Comparison of ENCODE assay signal across 25 mouse cellular contexts in genomic region chr7:130220627-130221026, GRCm38 (mm10).
DNase-seq lines count a peak whose midpoint lies in the region; ATAC-seq and TF ChIP-seq lines count a peak whose summit lies in the region.
"Had no signal": no experiment of that assay in that cellular context is flagged by ENCODE, and none has a peak within 500 bp of the region (broad histone marks: within the 10 kb centered on the region; RNA-seq: fewer than 3 reads in every experiment).

No protein-coding gene starts in this region.

- no peaks in the 10 kb centered on the region for H3K9me3 ChIP-seq in hindbrain, embryonic 13.5 days
- H3K9me3 ChIP-seq in hindbrain, embryonic 10.5 days = no peaks in the 10 kb centered on the region
- no peaks in the 10 kb centered on the region for H3K9me3 ChIP-seq in liver, embryonic 12.5 days (replicated peaks)
- H3K9me3 ChIP-seq: heart, embryonic 12.5 days; limb, embryonic 13.5 days; liver, embryonic 15.5 days; lung, embryonic 15.5 days; midbrain, embryonic 13.5 days; neural tube, embryonic 15.5 days had no signal

- ATAC-seq in hindbrain, embryonic 13.5 days (ENCODE audit: low FRiP score) = no peak
- ATAC-seq in liver, embryonic 12.5 days = no peak
- ATAC-seq: midbrain, embryonic 13.5 days had no signal

- peak; percentile 70 to 78 for DNase-seq in cerebellum, postnatal 10 days
- no peak for DNase-seq in cerebellum, adult 18-20 months
- DNase-seq in hindbrain, embryonic 10.5 days (ENCODE audit: low spot score) = no peak
- peak; percentile 41 for DNase-seq in liver, adult 2 months (ENCODE audit: extremely low read depth, low read depth, low spot score)
- peak; percentile 61 for DNase-seq in fat pad, adult 2 months (ENCODE audit: extremely low read depth, low read depth, low spot score)
- DNase-seq in testis, postnatal 14 days (ENCODE audit: low spot score) = no peak
- DNase-seq: cerebellum, adult 11 months; cerebellum, postnatal 25 days; heart, adult 2 months; kidney, adult 8-10 months; kidney, postnatal 4 days; layer of hippocampus, adult 9-11 months; right cerebral cortex, postnatal 14 days; thymus, postnatal 14 days had no signal

- no peak for TF ChIP-seq POLR2A in liver, adult 2 months (IDR thresholded peaks at IDR 0.05; ENCODE audit: extremely low read depth, insufficient read depth, low read length)

- H3K4me2 ChIP-seq in hindbrain, embryonic 13.5 days = no peak overlapping the region
- H3K4me2 ChIP-seq in liver, embryonic 12.5 days = no peak overlapping the region
- H3K4me2 ChIP-seq: heart, embryonic 12.5 days; limb, embryonic 13.5 days; liver, embryonic 15.5 days; lung, embryonic 15.5 days; midbrain, embryonic 13.5 days; neural tube, embryonic 15.5 days had no signal

- H3K27me3 ChIP-seq in hindbrain, embryonic 13.5 days = no peaks in the 10 kb centered on the region
- H3K27me3 ChIP-seq in hindbrain, embryonic 10.5 days (ENCODE audit: insufficient read depth, poor library complexity, severe bottlenecking) = no peaks in the 10 kb centered on the region
- no peaks in the 10 kb centered on the region for H3K27me3 ChIP-seq in liver, adult 2 months (ENCODE audit: control insufficient read depth, insufficient read depth, low read length)
- no peaks in the 10 kb centered on the region for H3K27me3 ChIP-seq in liver, embryonic 12.5 days (replicated peaks)
- H3K27me3 ChIP-seq: heart, embryonic 12.5 days; limb, embryonic 13.5 days; liver, embryonic 15.5 days; lung, embryonic 15.5 days; megakaryocyte, embryonic 14.5 days had no signal

- no peaks in the 10 kb centered on the region for H3K36me3 ChIP-seq in hindbrain, embryonic 13.5 days
- peaks cover 34% of the 10 kb centered on the region for H3K36me3 ChIP-seq in hindbrain, embryonic 10.5 days
- H3K36me3 ChIP-seq in liver, adult 2 months (ENCODE audit: control insufficient read depth, insufficient read depth, low read length) = no peaks in the 10 kb centered on the region
- no peaks in the 10 kb centered on the region for H3K36me3 ChIP-seq in liver, embryonic 12.5 days
- H3K36me3 ChIP-seq: G1E; heart, embryonic 12.5 days; liver, embryonic 15.5 days; lung, embryonic 15.5 days; midbrain, embryonic 13.5 days; neural tube, embryonic 15.5 days had no signal

- H3K79me2 ChIP-seq in liver, adult 2 months (ENCODE audit: control insufficient read depth, insufficient read depth, low read length) = peaks cover 5% of the 10 kb centered on the region; the same call in 1 of the 2 replicates

- peaks cover 35% of the 10 kb centered on the region for H3K4me1 ChIP-seq in hindbrain, embryonic 13.5 days (replicated peaks)
- peaks cover 32% of the 10 kb centered on the region for H3K4me1 ChIP-seq in hindbrain, embryonic 10.5 days (replicated peaks)
- H3K4me1 ChIP-seq in liver, adult 2 months (ENCODE audit: control insufficient read depth, insufficient read depth, low read length) = peaks cover 23% of the 10 kb centered on the region
- no peaks in the 10 kb centered on the region for H3K4me1 ChIP-seq in liver, embryonic 12.5 days
- H3K4me1 ChIP-seq: megakaryocyte, embryonic 14.5 days had no signal

- 86% methylated on average over 4 of the region's 4 CpGs for WGBS in hindbrain, embryonic 13.5 days
- 93% methylated on average over 4 of the region's 4 CpGs for WGBS in hindbrain, embryonic 10.5 days
- WGBS in liver, adult 2 months = 55% methylated on average over 4 of the region's 4 CpGs
- 73% methylated on average over 4 of the region's 4 CpGs for WGBS in liver, embryonic 12.5 days (ENCODE audit: insufficient replicate concordance)

- H3K27ac ChIP-seq in hindbrain, embryonic 13.5 days = 0 out of 2 replicates have a peak overlapping the region, but pooled peaks have one; percentile 25
- no peak overlapping the region for H3K27ac ChIP-seq in hindbrain, embryonic 10.5 days
- H3K27ac ChIP-seq in liver, adult 2 months (replicated peaks; ENCODE audit: insufficient read depth, low read depth, low read length) = peak overlapping the region; percentile 42
- H3K27ac ChIP-seq in liver, embryonic 12.5 days = no peak overlapping the region
- H3K27ac ChIP-seq: heart, adult 2 months; kidney, postnatal 0 days; limb, embryonic 13.5 days; liver, embryonic 15.5 days; lung, embryonic 15.5 days; midbrain, embryonic 13.5 days; neural tube, embryonic 15.5 days had no signal

- H3K4me3 ChIP-seq in hindbrain, embryonic 13.5 days = no peak overlapping the region
- no peak overlapping the region for H3K4me3 ChIP-seq in hindbrain, embryonic 10.5 days
- no peak overlapping the region for H3K4me3 ChIP-seq in liver, adult 2 months (ENCODE audit: insufficient read depth, low read depth, low read length)
- no peak overlapping the region for H3K4me3 ChIP-seq in liver, embryonic 12.5 days
- H3K4me3 ChIP-seq: heart, adult 2 months; heart, embryonic 12.5 days; limb, embryonic 13.5 days; liver, embryonic 15.5 days; lung, embryonic 15.5 days; megakaryocyte, embryonic 14.5 days; midbrain, embryonic 13.5 days; neural tube, embryonic 15.5 days had no signal

- no peak overlapping the region for H3K9ac ChIP-seq in hindbrain, embryonic 13.5 days
- no peak overlapping the region for H3K9ac ChIP-seq in liver, adult 2 months (ENCODE audit: low read depth, low read length)
- no peak overlapping the region for H3K9ac ChIP-seq in liver, embryonic 12.5 days
- H3K9ac ChIP-seq: heart, embryonic 12.5 days; limb, embryonic 13.5 days; liver, embryonic 15.5 days; lung, embryonic 15.5 days; midbrain, embryonic 13.5 days; neural tube, embryonic 15.5 days had no signal

- TF ChIP-seq CTCF in liver, adult 2 months (IDR thresholded peaks at IDR 0.05; ENCODE audit: low read depth, low read length) = no peak

Comparison
In these comparisons a context has a peak if more than half of its experiments do, and no peak if none do; other contexts are left out.
1. DNase-seq: peak in cerebellum, postnatal 10 days (2 of 2), liver, adult 2 months (single experiment) and fat pad, adult 2 months (single experiment); none in cerebellum, adult 18-20 months (0 of 2), hindbrain, embryonic 10.5 days (single experiment) and testis, postnatal 14 days (single experiment).
2. H3K27ac ChIP-seq: peak in hindbrain, embryonic 13.5 days (single experiment) and liver, adult 2 months (single experiment); none in hindbrain, embryonic 10.5 days (single experiment) and liver, embryonic 12.5 days (single experiment).